Mouse (Mus musculus): Measurements from ENCODE around the gene Tmem168.

- TF ChIP-seq POLR2A (IDR thresholded peaks at IDR 0.05; ENCODE audit: low read depth, low read length) (no peak), CTCF (IDR thresholded peaks at IDR 0.05; ENCODE audit: extremely low read depth, insufficient read length, insufficient replicate concordance, low read depth, low read length) (no peak)
Observed at GRCm38 (mm10) chr6:13652284-13652683, 44.4 kb upstream of the Tmem168 start.
